Mouse (Mus musculus): Measurements from ENCODE around the gene Hoga1. TPM values are rescaled to one million over a fixed set of nuclear protein-coding genes. Genes with fewer than 3 reads are reported as not detected.

The Hoga1 gene
- polyA plus RNA-seq, 1 experiment from 2014 or later: 1.1 TPM

DNA sequence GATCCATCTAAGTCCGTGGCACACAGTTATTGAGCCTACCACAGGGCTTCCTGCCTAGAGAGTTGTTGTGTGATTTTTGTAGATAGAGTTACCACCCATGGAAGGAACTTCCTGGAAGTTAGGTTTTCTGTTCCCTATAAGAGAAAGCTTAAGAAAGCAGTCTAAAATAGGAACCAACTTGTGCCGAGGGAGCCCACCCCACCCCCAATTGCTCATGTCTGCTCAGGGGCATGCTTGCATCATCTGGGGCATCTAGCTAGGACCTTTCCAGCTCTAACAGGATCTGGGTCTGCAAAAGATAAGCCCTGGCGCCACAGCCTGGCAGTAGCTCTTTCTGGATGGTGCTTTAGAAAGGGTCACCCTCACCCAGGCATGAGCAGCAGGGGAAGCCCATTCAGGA, 39.8 kb upstream of the Hoga1 start:
- Histone ChIP-seq H3K27me3 (ENCODE audit: control insufficient read depth, insufficient read depth, low read length) (no peaks in the 10 kb centered on the region), H3K27ac (replicated peaks; ENCODE audit: low read depth, low read length) (no peak overlapping the region), H3K4me2 (ENCODE audit: low read depth, severe bottlenecking) (no peak overlapping the region), H3K4me3 (ENCODE audit: low read depth, low read length) (no peak overlapping the region), H3K9me3 (ENCODE audit: control insufficient read depth, low read length) (no peaks in the 10 kb centered on the region), H3K9ac (ENCODE audit: low read length) (no peak overlapping the region), H3K4me1 (ENCODE audit: control insufficient read depth, insufficient read depth, low read length) (peaks cover 16% of the 10 kb centered on the region), H3K36me3 (ENCODE audit: control insufficient read depth, insufficient read depth, low read length) (no peaks in the 10 kb centered on the region)
- DNase-seq (ENCODE audit: low spot score) (no peak), ATAC-seq (ENCODE audit: insufficient number of reproducible peaks, low FRiP score, low TSS enrichment, low read depth) (no peak)
- WGBS: 84% methylated on average over 3 of the region's 3 CpGs

- Histone ChIP-seq H3K27me3 (ENCODE audit: control insufficient read depth, insufficient read depth, low read length) (no peaks in the 10 kb centered on the region), H3K4me3 (ENCODE audit: low read depth, low read length) (no peak overlapping the region), H3K4me2 (ENCODE audit: low read depth, severe bottlenecking) (no peak overlapping the region), H3K27ac (replicated peaks; ENCODE audit: low read depth, low read length) (no peak overlapping the region), H3K4me1 (ENCODE audit: control insufficient read depth, insufficient read depth, low read length) (peaks cover 7% of the 10 kb centered on the region; the same call in 1 of the 2 replicates), H3K9ac (ENCODE audit: low read length) (no peak overlapping the region), H3K9me3 (ENCODE audit: control insufficient read depth, low read length) (no peaks in the 10 kb centered on the region), H3K36me3 (ENCODE audit: control insufficient read depth, insufficient read depth, low read length) (no peaks in the 10 kb centered on the region)
- ATAC-seq (ENCODE audit: insufficient number of reproducible peaks, low FRiP score, low TSS enrichment, low read depth) (no peak), DNase-seq (ENCODE audit: low spot score) (no peak)
- 45% methylated on average over 8 of the region's 8 CpGs for WGBS
Measured at GRCm38 (mm10) chr19:42006568-42006967, 38.8 kb upstream of the Hoga1 start.

DNA sequence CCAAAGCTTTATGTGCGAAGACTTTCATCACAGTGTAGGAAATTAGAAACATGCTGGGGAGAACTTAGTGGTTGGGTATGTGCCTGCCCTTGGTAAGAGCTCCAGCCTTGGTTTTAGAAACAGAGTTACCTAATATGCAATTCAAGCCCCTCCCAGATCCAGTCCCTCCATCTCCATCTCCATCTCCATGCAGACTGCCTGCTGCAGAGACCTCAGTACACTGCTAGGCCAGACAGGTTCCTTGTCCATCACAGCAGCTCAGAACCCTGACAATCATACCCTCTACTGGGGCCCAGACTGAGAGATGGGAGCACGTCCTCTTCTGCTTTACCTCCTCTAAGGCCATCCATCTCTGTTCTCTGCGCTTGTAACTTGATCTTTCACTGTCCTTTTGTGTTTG, 36.8 kb upstream of the Hoga1 start:
- DNase-seq (ENCODE audit: low spot score) (no peak), ATAC-seq (ENCODE audit: insufficient number of reproducible peaks, low FRiP score, low TSS enrichment, low read depth) (no peak)
- Histone ChIP-seq H3K9ac (ENCODE audit: low read length) (no peak overlapping the region), H3K4me2 (ENCODE audit: low read depth, severe bottlenecking) (no peak overlapping the region), H3K9me3 (ENCODE audit: control insufficient read depth, low read length) (no peaks in the 10 kb centered on the region), H3K4me3 (ENCODE audit: low read depth, low read length) (no peak overlapping the region), H3K36me3 (ENCODE audit: control insufficient read depth, insufficient read depth, low read length) (no peaks in the 10 kb centered on the region), H3K27ac (replicated peaks; ENCODE audit: low read depth, low read length) (no peak overlapping the region), H3K4me1 (ENCODE audit: control insufficient read depth, insufficient read depth, low read length) (peaks cover 7% of the 10 kb centered on the region; the same call in 1 of the 2 replicates), H3K27me3 (ENCODE audit: control insufficient read depth, insufficient read depth, low read length) (no peaks in the 10 kb centered on the region)
- 56% methylated on average over 3 of the region's 3 CpGs for WGBS

DNA sequence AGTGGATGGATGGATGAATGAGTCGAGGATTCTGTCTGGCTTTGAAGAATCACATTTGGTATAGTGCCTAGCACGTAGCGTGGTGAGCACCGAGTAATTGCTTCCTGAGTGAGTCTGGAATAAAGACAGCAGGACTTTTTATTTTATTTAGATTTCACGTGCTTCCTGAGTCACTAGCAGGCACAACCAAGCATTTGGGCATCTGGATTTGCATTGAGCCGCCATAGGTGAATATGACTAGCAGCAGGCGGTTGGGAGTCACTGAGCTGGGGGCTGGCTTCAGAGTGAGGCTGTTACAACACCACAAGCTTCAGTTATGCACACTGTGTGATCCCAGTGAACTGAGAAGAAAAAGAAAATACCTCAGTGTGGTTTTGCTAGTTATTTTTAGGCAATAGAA, 36.3 kb upstream of the Hoga1 start:
- no peak overlapping the region for H3K4me3 ChIP-seq (ENCODE audit: low read depth, low read length)
- WGBS: 48% methylated on average over 7 of the region's 7 CpGs
- peaks cover 7% of the 10 kb centered on the region; the same call in 1 of the 2 replicates for H3K4me1 ChIP-seq (ENCODE audit: control insufficient read depth, insufficient read depth, low read length)
- no peaks in the 10 kb centered on the region for H3K9me3 ChIP-seq (ENCODE audit: control insufficient read depth, low read length)
- no peaks in the 10 kb centered on the region for H3K36me3 ChIP-seq (ENCODE audit: control insufficient read depth, insufficient read depth, low read length)
- H3K4me2 ChIP-seq (ENCODE audit: low read depth, severe bottlenecking): no peak overlapping the region
- DNase-seq (ENCODE audit: low spot score) (no peak), ATAC-seq (ENCODE audit: insufficient number of reproducible peaks, low FRiP score, low TSS enrichment, low read depth) (no peak)
- no peaks in the 10 kb centered on the region for H3K27me3 ChIP-seq (ENCODE audit: control insufficient read depth, insufficient read depth, low read length)
- no peak overlapping the region for H3K27ac ChIP-seq (replicated peaks; ENCODE audit: low read depth, low read length)
- H3K9ac ChIP-seq (ENCODE audit: low read length): no peak overlapping the region

- DNase-seq (ENCODE audit: low spot score) (no peak), ATAC-seq (ENCODE audit: insufficient number of reproducible peaks, low FRiP score, low TSS enrichment, low read depth) (no peak)
- H3K9me3 ChIP-seq (ENCODE audit: control insufficient read depth, low read length): no peaks in the 10 kb centered on the region
- no peak overlapping the region for H3K4me3 ChIP-seq (ENCODE audit: low read depth, low read length)
- no peak overlapping the region for H3K4me2 ChIP-seq (ENCODE audit: low read depth, severe bottlenecking)
- H3K9ac ChIP-seq (ENCODE audit: low read length): no peak overlapping the region
- 66% methylated on average over 4 of the region's 4 CpGs for WGBS
- peaks cover 7% of the 10 kb centered on the region; the same call in 1 of the 2 replicates for H3K4me1 ChIP-seq (ENCODE audit: control insufficient read depth, insufficient read depth, low read length)
- no peak overlapping the region for H3K27ac ChIP-seq (replicated peaks; ENCODE audit: low read depth, low read length)
- H3K27me3 ChIP-seq (ENCODE audit: control insufficient read depth, insufficient read depth, low read length): no peaks in the 10 kb centered on the region
- H3K36me3 ChIP-seq (ENCODE audit: control insufficient read depth, insufficient read depth, low read length): no peaks in the 10 kb centered on the region
Measured at GRCm38 (mm10) chr19:42010436-42010835, 35.0 kb upstream of the Hoga1 start.

DNA sequence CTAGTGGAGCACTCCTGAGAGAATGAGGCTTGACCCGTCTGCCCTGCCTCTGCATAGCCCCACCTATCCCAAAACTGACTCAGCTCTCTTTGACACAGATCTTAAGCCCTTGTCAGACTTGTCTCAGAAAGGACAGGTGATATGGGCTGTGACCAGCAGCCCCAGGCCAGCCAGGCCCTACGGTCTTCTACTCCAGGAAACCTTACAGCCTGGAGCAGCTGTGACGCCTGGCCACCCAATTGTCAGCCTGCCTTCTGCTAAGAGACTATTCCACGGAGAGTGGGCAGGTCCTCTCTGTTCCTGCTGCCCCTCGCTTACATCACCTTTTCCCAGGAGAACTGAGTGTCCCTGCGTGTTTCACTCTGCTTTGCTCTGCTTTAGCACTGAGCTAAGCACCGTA, 34.3 kb upstream of the Hoga1 start:
- Histone ChIP-seq H3K4me1 (ENCODE audit: control insufficient read depth, insufficient read depth, low read length) (peaks cover 3% of the 10 kb centered on the region; the same call in 1 of the 2 replicates), H3K27me3 (ENCODE audit: control insufficient read depth, insufficient read depth, low read length) (no peaks in the 10 kb centered on the region), H3K9me3 (ENCODE audit: control insufficient read depth, low read length) (no peaks in the 10 kb centered on the region), H3K4me3 (ENCODE audit: low read depth, low read length) (no peak overlapping the region), H3K27ac (replicated peaks; ENCODE audit: low read depth, low read length) (no peak overlapping the region), H3K9ac (ENCODE audit: low read length) (no peak overlapping the region), H3K4me2 (ENCODE audit: low read depth, severe bottlenecking) (no peak overlapping the region), H3K36me3 (ENCODE audit: control insufficient read depth, insufficient read depth, low read length) (no peaks in the 10 kb centered on the region)
- ATAC-seq (ENCODE audit: insufficient number of reproducible peaks, low FRiP score, low TSS enrichment, low read depth) (no peak), DNase-seq (ENCODE audit: low spot score) (no peak)
- 81% methylated on average over 7 of the region's 7 CpGs for WGBS

GRCm38 (mm10) chr19:42014231-42014825, 31.1 kb upstream of the Hoga1 start:
- DNase-seq (ENCODE audit: low spot score) (no peak), ATAC-seq (ENCODE audit: insufficient number of reproducible peaks, low FRiP score, low TSS enrichment, low read depth) (no peak)
- no peaks in the 10 kb centered on the region for H3K9me3 ChIP-seq (ENCODE audit: control insufficient read depth, low read length)
- no peaks in the 10 kb centered on the region for H3K27me3 ChIP-seq (ENCODE audit: control insufficient read depth, insufficient read depth, low read length)
- no peak overlapping the region for H3K27ac ChIP-seq (replicated peaks; ENCODE audit: low read depth, low read length)
- no peak overlapping the region for H3K4me2 ChIP-seq (ENCODE audit: low read depth, severe bottlenecking)
- WGBS: 75% methylated on average over 3 of the region's 3 CpGs
- H3K4me1 ChIP-seq (ENCODE audit: control insufficient read depth, insufficient read depth, low read length): peaks cover 10% of the 10 kb centered on the region
- no peak overlapping the region for H3K9ac ChIP-seq (ENCODE audit: low read length)
- H3K36me3 ChIP-seq (ENCODE audit: control insufficient read depth, insufficient read depth, low read length): no peaks in the 10 kb centered on the region
- no peak overlapping the region for H3K4me3 ChIP-seq (ENCODE audit: low read depth, low read length)

- Histone ChIP-seq H3K27ac (replicated peaks; ENCODE audit: low read depth, low read length) (no peak overlapping the region), H3K4me2 (ENCODE audit: low read depth, severe bottlenecking) (no peak overlapping the region), H3K4me3 (ENCODE audit: low read depth, low read length) (no peak overlapping the region), H3K9me3 (ENCODE audit: control insufficient read depth, low read length) (no peaks in the 10 kb centered on the region), H3K27me3 (ENCODE audit: control insufficient read depth, insufficient read depth, low read length) (no peaks in the 10 kb centered on the region), H3K4me1 (ENCODE audit: control insufficient read depth, insufficient read depth, low read length) (peaks cover 10% of the 10 kb centered on the region), H3K36me3 (ENCODE audit: control insufficient read depth, insufficient read depth, low read length) (no peaks in the 10 kb centered on the region), H3K9ac (ENCODE audit: low read length) (no peak overlapping the region)
- no peak for DNase-seq (ENCODE audit: low spot score)
- ATAC-seq (ENCODE audit: insufficient number of reproducible peaks, low FRiP score, low TSS enrichment, low read depth): no peak
- 84% methylated on average over 6 of the region's 6 CpGs for whole genome bisulfite sequencing
Measured at GRCm38 (mm10) chr19:42015001-42015400, 30.4 kb upstream of the Hoga1 start.

GRCm38 (mm10) chr19:42016251-42016650, 29.2 kb upstream of the Hoga1 start:
- H3K4me3 ChIP-seq (ENCODE audit: low read depth, low read length): no peak overlapping the region
- 0 out of 2 replicates have a peak, but pooled peaks cover 1% of the 10 kb centered on the region for H3K36me3 ChIP-seq (ENCODE audit: control insufficient read depth, insufficient read depth, low read length)
- H3K9ac ChIP-seq (ENCODE audit: low read length): no peak overlapping the region
- 74% methylated on average over 4 of the region's 4 CpGs for WGBS
- H3K27me3 ChIP-seq (ENCODE audit: control insufficient read depth, insufficient read depth, low read length): no peaks in the 10 kb centered on the region
- 0 out of 2 replicates have a peak overlapping the region, but pooled peaks have one; percentile 21 for H3K27ac ChIP-seq (replicated peaks; ENCODE audit: low read depth, low read length)
- ATAC-seq (ENCODE audit: insufficient number of reproducible peaks, low FRiP score, low TSS enrichment, low read depth) (no peak), DNase-seq (ENCODE audit: low spot score) (no peak)
- H3K9me3 ChIP-seq (ENCODE audit: control insufficient read depth, low read length): no peaks in the 10 kb centered on the region
- H3K4me2 ChIP-seq (ENCODE audit: low read depth, severe bottlenecking): no peak overlapping the region
- H3K4me1 ChIP-seq (ENCODE audit: control insufficient read depth, insufficient read depth, low read length): peaks cover 10% of the 10 kb centered on the region

Data from limb, embryonic 11.5 days (tissue).